Mouse (Mus musculus) cerebellum, postnatal 25 days (tissue): ENCODE data around the gene Xpo5.

ENCODE experiments used
- DNase-seq, 2 experiments: peaks; one replicate each; pipeline ENCODE4 v3.0.0; 2021; ENCODE audit warnings: mixed read lengths in 2 of 2

Gene Xpo5

DNA sequence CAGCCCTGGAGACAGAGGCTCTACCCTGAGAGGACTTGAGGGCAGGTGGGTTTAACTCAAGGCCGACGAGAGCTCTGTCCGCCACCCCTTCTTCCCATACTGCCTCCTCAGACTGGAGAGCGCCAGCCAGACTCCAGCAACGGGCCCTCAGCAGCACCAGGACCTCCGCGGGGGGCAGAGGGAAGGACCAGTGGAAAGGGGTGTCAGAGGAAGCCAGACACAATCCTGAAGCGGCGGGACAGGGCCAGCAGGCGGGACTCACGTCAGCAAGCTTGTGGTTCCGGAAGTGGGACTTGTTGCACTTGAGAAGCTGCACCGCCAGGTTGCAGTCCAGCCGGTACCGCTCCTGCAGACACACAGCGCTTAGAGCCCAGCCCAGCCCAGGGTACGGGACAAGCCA, 57.1 kb downstream of the Xpo5 start:
- no peak for DNase-seq

DNA sequence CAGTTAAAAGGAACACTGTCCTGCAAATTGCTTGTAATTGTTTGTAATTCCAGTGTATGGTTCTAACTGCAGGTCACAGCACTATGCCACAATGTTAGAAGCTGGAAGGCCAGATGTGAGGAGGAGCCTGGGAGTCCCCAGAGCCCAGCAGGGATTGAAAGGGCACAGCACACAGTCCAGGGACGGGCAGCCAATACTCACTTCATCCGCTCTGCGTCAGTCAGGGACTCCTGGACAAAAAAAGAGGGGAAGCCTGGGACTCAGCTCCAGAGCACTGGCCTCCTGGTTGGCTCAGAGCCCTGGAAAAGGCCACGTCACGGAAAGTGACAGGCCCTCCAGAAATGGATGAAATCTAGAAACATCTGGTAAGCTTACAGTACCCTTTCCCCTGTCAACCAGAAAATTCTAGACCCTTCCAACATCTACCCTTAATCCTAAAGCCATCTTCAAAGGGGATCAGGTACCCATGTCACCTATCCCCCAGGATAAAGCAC, 59.7 kb downstream of the Xpo5 start:
- DNase-seq = no peak

DNA sequence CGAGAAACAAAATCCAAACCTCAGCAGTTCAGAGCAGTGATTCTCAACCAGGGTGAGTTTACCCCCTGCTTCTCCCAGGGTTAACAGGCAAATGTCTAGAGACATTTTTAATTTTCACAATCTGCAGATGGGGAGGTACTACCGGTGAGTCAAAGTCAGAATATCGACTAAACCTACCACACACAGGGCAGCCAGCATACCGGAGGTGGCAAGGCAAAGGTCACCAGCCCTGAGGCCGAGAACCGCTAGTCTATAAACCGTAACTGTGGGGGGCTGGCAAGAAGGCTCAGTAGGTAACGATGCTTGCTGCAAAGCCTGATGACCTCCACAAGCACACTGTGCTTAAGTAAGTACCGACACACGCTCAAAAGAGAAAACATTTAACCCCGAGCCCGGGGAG, 62.9 kb downstream of the Xpo5 start:
- no peak for DNase-seq

GRCm38 (mm10) chr17:46265918-46266618, 63.5 kb downstream of the Xpo5 start:
- peak; percentile 93 to 94 for DNase-seq

GRCm38 (mm10) chr17:46266986-46267385, 64.4 kb downstream of the Xpo5 start:
- DNase-seq = no peak

GRCm38 (mm10) chr17:46267511-46267910, 64.9 kb downstream of the Xpo5 start:
- no peak for DNase-seq

DNA sequence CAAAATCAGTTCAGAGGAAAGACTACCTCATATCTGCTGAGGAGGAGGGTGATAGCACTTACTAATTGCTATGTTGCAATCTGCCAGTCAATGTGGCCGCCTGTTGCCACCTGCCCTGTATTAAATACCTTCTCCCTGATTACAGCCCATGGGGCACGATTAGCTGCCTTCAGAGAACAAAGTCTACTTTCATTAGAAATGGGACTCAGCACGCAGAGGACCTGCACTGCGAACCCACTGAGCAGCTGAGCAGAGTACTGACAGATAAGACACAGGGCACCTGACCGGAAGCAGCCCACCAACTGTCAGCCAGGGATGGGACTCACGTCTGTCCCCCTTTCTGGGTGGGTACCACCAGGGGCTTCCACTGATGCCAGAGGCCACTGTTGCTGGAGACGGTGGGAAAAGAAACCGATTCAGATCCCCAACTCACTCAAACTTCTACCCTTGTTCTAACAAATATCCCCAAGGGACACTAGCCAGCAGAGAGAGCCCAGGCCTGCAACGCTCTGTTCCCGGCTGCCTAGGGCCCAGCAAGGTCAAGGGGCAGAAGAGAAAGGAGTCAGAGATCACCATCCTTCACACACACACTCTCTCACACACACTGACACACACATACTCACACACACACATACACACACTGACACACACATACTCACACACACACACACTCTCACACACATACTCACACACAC, 65.6 kb downstream of the Xpo5 start:
- DNase-seq = no peak

GRCm38 (mm10) chr17:46269771-46270534, 67.4 kb downstream of the Xpo5 start:
- DNase-seq = no peak

DNA sequence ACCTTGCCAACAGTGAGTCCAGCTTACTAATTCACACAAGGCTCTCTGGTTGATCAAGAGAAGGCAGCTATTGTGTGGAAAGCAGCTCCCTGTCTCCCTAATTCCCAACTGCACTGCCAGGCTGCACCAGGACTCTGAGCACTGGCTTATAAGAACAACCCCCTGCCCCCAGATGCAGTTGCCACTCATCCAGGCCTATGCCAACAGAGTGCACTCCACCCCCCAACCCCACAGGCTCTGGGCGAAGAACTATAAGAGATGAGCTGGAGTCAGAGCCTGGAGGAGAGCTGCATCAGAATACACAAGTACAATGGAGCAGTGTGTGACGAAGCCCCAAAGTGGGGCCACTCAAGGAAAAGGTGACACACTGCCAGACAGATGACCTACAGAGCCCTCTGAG, 69.5 kb downstream of the Xpo5 start:
- no peak for DNase-seq

- no peak for DNase-seq
These were observed 70.1 kb downstream of the Xpo5 start for GRCm38 (mm10) chr17:46272675-46273074.

- no peak for DNase-seq
These were observed 71.2 kb downstream of the Xpo5 start for GRCm38 (mm10) chr17:46273803-46274236.

- no peak for DNase-seq
These were observed 71.9 kb downstream of the Xpo5 start for GRCm38 (mm10) chr17:46274465-46274864.

DNA sequence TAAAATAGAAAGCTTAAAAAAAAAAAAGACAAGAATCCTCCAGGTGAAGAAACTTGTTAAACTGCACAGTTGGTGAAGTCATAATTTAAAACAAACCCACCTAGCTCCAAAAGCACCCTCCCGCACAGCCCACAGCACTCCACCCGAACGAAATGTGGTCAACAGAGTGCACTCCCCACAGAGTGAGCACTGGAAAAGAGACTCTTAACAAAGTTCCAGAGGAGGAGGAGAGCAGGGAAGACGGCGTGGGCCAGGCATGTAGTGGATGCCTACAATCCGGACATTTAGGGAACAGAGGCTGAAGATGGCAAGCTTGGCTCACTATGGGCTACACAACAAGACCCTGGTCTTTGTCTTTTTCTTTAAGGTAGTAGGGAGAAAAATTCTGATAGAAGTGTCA, 72.5 kb downstream of the Xpo5 start:
- no peak for DNase-seq

DNA sequence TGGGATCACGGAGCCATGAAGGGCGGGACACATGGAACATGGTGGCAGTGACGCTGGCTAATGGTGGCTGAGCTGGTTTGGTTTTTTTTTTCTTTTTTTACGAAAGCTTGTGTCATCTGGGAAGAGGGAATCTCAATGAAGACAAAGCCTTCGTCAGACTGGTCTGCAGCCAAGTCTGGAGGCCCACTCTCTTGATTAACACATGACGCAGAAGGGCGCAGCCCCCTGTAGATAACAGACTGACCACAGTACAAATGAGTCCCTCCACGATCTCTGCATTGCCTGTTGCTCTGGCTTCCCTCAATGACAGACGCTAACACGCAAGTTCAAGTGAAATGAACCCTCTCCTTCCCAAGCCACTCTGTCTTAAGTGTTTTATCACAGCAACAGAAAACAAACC, 72.9 kb downstream of the Xpo5 start:
- DNase-seq = no peak

DNA sequence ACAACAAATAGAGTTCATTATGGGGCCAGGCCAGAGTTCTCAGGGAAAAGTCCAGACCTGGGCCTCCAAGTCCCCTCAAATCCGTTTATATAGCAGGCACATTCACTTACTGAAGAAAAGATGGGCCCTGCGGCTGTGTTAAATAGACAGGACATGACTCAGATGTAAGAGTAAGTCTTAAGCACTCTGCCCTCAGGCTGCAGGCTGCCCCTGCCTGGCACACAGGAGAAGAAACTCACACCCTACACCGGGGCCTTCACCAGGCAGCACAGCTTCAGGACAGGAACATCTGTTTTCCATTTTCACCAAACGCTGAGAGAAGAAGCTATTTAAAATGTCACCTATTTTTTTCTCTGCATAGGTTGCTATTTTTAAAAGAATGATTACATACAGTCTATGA, 75.0 kb downstream of the Xpo5 start:
- no peak for DNase-seq

DNA sequence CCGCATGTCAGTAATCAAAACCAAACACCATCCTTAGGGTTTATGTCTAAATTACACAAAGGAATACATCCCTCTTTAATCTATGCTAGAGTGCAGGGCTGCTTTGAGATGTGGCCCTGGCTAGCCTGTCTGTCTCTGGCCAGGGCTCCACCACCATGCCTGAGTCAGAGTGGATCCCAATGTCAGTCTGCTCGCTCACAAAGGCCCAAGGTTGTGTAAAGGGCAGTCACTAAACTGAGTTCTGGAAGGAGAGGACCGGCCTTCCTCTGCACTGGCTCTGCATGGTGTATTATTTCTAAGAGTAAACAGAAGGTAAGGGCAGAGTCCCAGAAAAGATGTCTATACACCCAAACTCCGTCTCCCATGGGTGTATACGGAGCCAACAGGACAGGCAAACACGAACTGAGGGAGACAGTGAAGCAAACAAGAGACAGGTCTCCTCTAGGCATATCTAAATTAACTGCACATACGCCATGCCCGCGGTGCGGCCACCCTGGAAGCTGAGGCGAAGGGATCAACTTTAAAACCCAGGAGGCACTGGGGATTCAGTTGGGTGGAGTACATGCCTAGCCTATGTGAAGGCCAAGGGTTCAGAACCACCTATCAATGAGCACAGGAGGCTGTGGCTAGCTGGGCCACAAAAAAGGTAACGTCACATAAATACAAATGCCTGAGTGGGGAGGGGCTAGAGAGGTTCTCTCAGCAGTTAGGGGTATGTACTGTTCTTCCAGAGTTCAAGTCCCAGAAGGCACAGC, 75.6 kb downstream of the Xpo5 start:
- DNase-seq = no peak

- DNase-seq = peak; percentile 91 to 96
These were observed 80.0 kb downstream of the Xpo5 start, which contains the start of gene Tjap1 for GRCm38 (mm10) chr17:46282483-46283123. Tjap1 (minus strand) TSS chr17:46283026.

GRCm38 (mm10) chr17:46283140-46283539, 80.6 kb downstream of the Xpo5 start:
- no peak for DNase-seq

DNA sequence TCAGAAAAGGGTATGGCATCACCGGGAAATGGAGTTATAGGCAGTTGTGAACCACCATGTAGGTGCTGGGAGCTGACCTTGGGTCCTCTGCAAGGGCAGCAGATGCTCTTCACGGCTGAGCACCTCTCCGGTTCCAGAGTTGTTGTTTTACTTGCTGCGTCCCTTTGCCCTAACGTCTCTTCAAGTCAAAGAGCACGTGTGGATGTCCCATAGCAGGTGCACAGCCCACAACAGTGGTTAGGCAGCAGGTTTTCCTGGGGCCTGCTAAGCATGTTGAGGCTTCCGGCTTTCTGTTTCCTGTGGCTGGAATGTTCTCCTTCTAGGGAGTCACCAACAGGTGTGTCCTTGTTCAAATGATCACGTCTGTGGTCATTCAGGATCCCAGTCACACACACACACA, 81.3 kb downstream of the Xpo5 start:
- no peak for DNase-seq

DNA sequence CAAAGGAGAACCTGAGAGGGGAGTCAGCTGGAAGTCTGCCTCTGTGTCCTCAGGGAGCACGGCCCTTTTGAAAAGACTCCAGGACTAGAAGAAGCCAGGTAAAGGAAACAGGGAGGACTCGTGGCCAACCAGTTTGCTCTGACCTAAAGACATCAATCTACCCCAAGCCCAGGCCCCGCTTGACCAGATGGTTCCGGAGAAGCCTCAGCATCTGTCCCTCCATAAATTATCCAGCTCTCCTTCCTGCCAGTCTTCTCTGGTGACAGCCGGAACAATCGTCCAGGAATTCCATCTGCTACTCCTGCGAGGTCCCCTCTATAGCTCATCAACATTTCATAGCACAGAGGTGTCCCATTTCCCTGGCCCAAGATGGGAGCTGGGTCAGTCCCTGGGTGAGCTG, 82.1 kb downstream of the Xpo5 start:
- no peak for DNase-seq

DNA sequence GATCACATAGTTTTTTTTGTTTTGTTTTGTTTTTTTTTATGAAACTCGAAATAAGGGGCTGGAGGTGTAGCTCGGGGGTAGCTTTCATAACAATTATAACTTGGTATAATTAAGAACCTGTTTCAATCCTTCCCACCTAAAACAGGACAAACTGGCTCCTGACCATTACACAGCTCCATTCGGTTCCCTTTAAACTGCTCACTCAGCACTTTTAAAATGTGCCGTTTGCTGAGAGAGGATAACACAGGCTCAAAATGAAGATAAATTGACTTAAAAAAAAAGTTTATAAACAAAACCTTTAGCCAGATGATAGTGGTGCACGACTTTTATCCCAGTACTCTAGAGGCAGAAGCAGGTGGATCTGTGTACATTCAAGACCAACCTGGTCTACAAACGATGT, 82.8 kb downstream of the Xpo5 start:
- DNase-seq = no peak

DNA sequence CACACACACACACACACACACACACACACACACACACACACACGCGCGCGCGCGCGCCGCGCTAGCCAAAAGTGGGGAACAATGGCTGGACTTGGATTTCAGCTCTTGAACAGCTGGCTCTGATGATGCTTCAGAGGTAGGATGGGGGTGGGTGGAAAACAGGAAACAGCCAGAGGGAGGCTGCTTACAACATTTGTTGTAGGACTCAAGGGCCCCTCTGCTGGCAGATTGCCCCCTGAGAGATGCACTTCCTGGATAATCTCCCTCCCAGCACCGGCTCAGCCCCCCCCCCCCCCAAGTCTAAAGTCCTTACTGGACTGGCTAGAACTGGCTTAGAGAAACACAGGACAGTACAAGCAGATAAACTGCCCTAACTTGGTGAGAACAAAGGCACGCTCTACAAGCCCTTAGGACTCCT, 85.1 kb downstream of the Xpo5 start:
- no peak for DNase-seq
